Mouse (Mus musculus) liver, adult 2 months (tissue): ENCODE measurements around the gene Nt5e. TPM values are rescaled to one million over a fixed set of nuclear protein-coding genes. Genes with fewer than 3 reads are reported as not detected.

Source experiments
- DNase-seq: peaks from one replicate; pipeline ENCODE4 v3.0.0-alpha.2; 2011; ENCODE audit warnings: low read depth, low spot score; ENCODE audit errors: extremely low read depth
- H3K27ac ChIP-seq: fragments of 200-500 bp; replicated peaks from 2 replicates; pipeline ENCODE4 v1.5.1; 2012; ENCODE audit warnings: low read depth, mild to moderate bottlenecking, control low read depth, inconsistent platforms, low read length; ENCODE audit not compliant: insufficient read depth
- H3K27me3 ChIP-seq: fragments of 200-500 bp; 2 replicates; pipeline ENCODE4 v1.6.1; 2012; ENCODE audit warnings: mild to moderate bottlenecking, moderate library complexity, low read length, inconsistent platforms; ENCODE audit not compliant: control insufficient read depth, insufficient read depth
- H3K36me3 ChIP-seq: fragments of 200-500 bp; 2 replicates; pipeline ENCODE4 v1.6.1; 2012; ENCODE audit warnings: low read length, inconsistent platforms; ENCODE audit not compliant: control insufficient read depth, insufficient read depth
- H3K4me1 ChIP-seq: fragments of 200-500 bp; 2 replicates; pipeline ENCODE4 v1.6.1; 2011; ENCODE audit warnings: low read length; ENCODE audit not compliant: control insufficient read depth, insufficient read depth
- H3K4me3 ChIP-seq: fragments of 200-500 bp; 2 replicates; pipeline ENCODE4 v1.5.1; 2011; ENCODE audit warnings: low read depth, mild to moderate bottlenecking, control low read depth, low read length, moderate library complexity; ENCODE audit not compliant: insufficient read depth
- H3K79me2 ChIP-seq: fragments of 200-500 bp; 2 replicates; pipeline ENCODE4 v1.6.1; 2012; ENCODE audit warnings: inconsistent platforms, mild to moderate bottlenecking, low read length, moderate library complexity; ENCODE audit not compliant: control insufficient read depth, insufficient read depth
- H3K9ac ChIP-seq: fragments of 200-500 bp; 2 replicates; pipeline ENCODE4 v1.6.1; 2012; ENCODE audit warnings: low read depth, mild to moderate bottlenecking, control low read depth, inconsistent platforms, low read length
- CTCF ChIP-seq: fragments of 200-500 bp; IDR thresholded peaks from 2 replicates; pipeline ENCODE4 v1.5.1; 2011; ENCODE audit warnings: low read depth, low read length, control low read depth
- POLR2A ChIP-seq: fragments of 200-500 bp; IDR thresholded peaks from 2 replicates; pipeline ENCODE4 v1.6.1; 2011; ENCODE audit warnings: low read length, control low read depth; ENCODE audit not compliant: insufficient read depth; ENCODE audit errors: extremely low read depth
- WGBS: fragments of 180-500 bp; shearing (Covaris S2); methylation state at CpG from one replicate; pipeline ENCODE4 v1.1.7; 2018; 5-methylcytosine and 5-hydroxymethylcytosine counted together
- polyA plus RNA-seq: library from polyadenylated mRNA; depleted of rRNA; stranded (reverse); fragments of >200 nt; gene quantifications from 2 replicates; pipeline ENCODE4 v1.2.3, GENCODE M21; 2012
- total RNA-seq: library from RNA; depleted of rRNA; stranded (reverse); fragments of >200 nt; gene quantifications from 2 replicates; pipeline ENCODE4 v1.2.3, GENCODE M21; 2014

Nt5e gene
- total and polyA plus RNA-seq, 2 experiments = 24.1 to 41.8 TPM

DNA sequence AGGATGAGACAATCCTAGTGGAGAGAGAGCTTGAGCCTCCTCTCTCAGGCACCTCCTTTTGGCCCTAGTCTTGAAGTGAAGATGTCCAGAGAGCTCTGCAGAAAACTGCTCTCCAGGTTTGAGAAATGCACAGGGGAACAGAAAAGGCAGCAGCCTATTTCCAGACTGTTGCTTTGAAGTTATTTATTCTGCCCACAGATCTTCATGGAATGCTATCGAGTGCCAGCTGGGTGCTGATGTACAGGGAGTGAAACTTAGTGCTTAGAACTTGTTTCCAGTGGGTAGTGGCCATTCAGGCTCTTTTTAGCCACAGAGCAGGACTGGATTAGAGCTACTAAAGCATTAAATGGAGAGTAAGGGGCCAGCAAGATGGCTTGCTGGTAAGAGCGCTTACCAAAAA lies 8.8 kb downstream of the Nt5e start:
- Histone ChIP-seq H3K4me1 (no peaks in the 10 kb centered on the region), H3K27ac (no peak overlapping the region), H3K36me3 (no peaks in the 10 kb centered on the region), H3K4me3 (no peak overlapping the region), H3K27me3 (peaks cover 2% of the 10 kb centered on the region), H3K9ac (no peak overlapping the region), H3K79me2 (0 out of 2 replicates have a peak, but pooled peaks cover 4% of the 10 kb centered on the region)
- DNase-seq = no peak
- WGBS = 90% methylated on average over 2 of the region's 2 CpGs
- no peak for TF ChIP-seq CTCF
- TF ChIP-seq POLR2A = no peak

GRCm38 (mm10) chr9:88340819-88341218 lies 13.8 kb downstream of the Nt5e start:
- Histone ChIP-seq H3K27me3 (peaks cover 6% of the 10 kb centered on the region), H3K9ac (no peak overlapping the region), H3K4me3 (no peak overlapping the region), H3K4me1 (peaks cover 2% of the 10 kb centered on the region; the same call in 1 of the 2 replicates), H3K36me3 (no peaks in the 10 kb centered on the region), H3K79me2 (no peaks in the 10 kb centered on the region), H3K27ac (no peak overlapping the region)
- DNase-seq = no peak
- TF ChIP-seq POLR2A (no peak), CTCF (no peak)
- 92% methylated on average over 3 of the region's 3 CpGs for WGBS

DNA sequence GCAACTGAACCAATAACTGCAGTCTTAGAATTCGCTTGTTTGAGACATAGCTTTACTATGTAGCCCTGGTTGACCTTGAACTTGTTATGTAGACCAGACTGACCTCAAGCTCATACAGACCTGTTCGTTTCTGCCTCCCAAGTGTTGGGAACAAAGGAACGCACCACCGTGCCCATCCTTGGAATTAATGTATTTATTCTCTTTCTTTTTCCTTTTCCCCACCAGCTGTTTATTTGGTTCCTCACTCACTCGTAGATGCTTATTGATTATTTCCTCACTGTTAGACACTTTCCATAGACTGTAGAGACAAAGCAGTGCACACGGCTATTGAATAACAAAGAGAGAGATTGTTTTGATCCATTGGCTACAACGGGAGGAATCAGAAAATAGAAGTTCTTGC lies 15.2 kb downstream of the Nt5e start:
- no peak overlapping the region for H3K27ac ChIP-seq
- peaks cover 2% of the 10 kb centered on the region; the same call in 1 of the 2 replicates for H3K4me1 ChIP-seq
- H3K27me3 ChIP-seq = peaks cover 6% of the 10 kb centered on the region
- TF ChIP-seq CTCF (no peak), POLR2A (no peak)
- no peak for DNase-seq
- no peaks in the 10 kb centered on the region for H3K79me2 ChIP-seq
- no peak overlapping the region for H3K9ac ChIP-seq
- no peak overlapping the region for H3K4me3 ChIP-seq
- WGBS = 74% methylated on average over 7 of the region's 7 CpGs
- no peaks in the 10 kb centered on the region for H3K36me3 ChIP-seq

DNA sequence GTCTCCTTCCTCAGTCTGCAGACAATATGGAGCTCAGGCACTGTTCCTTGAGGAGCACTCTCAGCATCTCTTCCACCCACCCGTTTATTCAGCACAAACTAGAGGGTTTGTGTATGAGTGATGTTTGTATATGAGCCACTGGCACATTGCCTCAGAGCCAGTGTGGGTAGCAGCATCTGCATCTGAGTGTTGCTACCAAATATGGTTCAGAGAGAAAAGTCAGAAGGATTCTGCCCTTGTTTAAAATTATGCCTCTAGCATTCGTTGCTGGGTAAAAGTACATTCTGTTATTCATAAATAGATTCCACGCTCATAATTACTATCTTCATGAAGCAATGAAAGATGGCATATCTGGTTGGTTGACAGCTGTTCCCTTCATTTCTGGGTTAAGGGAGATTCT lies 15.7 kb downstream of the Nt5e start:
- 81% methylated on average over 3 of the region's 3 CpGs for WGBS
- H3K79me2 ChIP-seq = no peaks in the 10 kb centered on the region
- peaks cover 6% of the 10 kb centered on the region for H3K27me3 ChIP-seq
- DNase-seq = no peak
- H3K4me3 ChIP-seq = no peak overlapping the region
- H3K27ac ChIP-seq = no peak overlapping the region
- no peaks in the 10 kb centered on the region for H3K36me3 ChIP-seq
- no peak overlapping the region for H3K9ac ChIP-seq
- H3K4me1 ChIP-seq = peaks cover 2% of the 10 kb centered on the region; the same call in 1 of the 2 replicates
- TF ChIP-seq POLR2A (no peak), CTCF (no peak)

- H3K27me3 ChIP-seq = peaks cover 3% of the 10 kb centered on the region
- H3K79me2 ChIP-seq = no peaks in the 10 kb centered on the region
- peak; percentile 86 for DNase-seq
- 25% methylated on average over 2 of the region's 2 CpGs for WGBS
- no peak overlapping the region for H3K9ac ChIP-seq
- H3K4me3 ChIP-seq = no peak overlapping the region
- H3K4me1 ChIP-seq = peaks cover 2% of the 10 kb centered on the region; the same call in 1 of the 2 replicates
- TF ChIP-seq CTCF (no peak), POLR2A (no peak)
- no peak overlapping the region for H3K27ac ChIP-seq
- no peaks in the 10 kb centered on the region for H3K36me3 ChIP-seq
These were observed 17.4 kb downstream of the Nt5e start for GRCm38 (mm10) chr9:88344424-88344823.

DNA sequence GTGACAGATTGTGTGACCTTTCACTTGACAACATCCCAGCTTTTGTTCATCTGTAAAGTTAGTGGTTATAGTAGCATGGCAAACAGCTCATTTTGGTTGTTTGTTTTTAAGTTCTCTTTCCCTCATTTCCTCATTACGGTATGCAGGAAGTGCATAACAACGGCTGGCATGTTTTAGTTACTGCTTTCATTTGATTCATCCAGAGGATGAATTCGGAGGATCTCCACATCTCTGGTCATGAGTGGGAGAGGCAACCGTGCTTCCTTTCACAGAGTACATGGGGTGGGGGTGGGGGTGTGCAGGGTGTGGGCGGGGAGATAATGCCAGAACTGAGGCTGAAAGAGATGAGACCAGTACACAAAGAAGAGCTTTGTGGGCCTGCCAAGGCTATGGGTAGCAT lies 19.9 kb downstream of the Nt5e start:
- no peak overlapping the region for H3K4me3 ChIP-seq
- 78% methylated on average over 5 of the region's 5 CpGs for WGBS
- peaks cover 2% of the 10 kb centered on the region; the same call in 1 of the 2 replicates for H3K4me1 ChIP-seq
- H3K36me3 ChIP-seq = no peaks in the 10 kb centered on the region
- no peak overlapping the region for H3K9ac ChIP-seq
- no peak for DNase-seq
- TF ChIP-seq POLR2A (no peak), CTCF (no peak)
- H3K27ac ChIP-seq = no peak overlapping the region
- no peaks in the 10 kb centered on the region for H3K79me2 ChIP-seq
- H3K27me3 ChIP-seq = no peaks in the 10 kb centered on the region
